Mouse (Mus musculus) layer of hippocampus, adult 2 months (tissue): Measurements from ENCODE around the gene Fuk. TPM values are rescaled to one million over a fixed set of nuclear protein-coding genes. Genes with fewer than 3 reads are reported as not detected.
"Not testable (repeated sequence)": the region's sequence is repeated elsewhere in the genome, so short reads cannot be mapped to it uniquely, and the experiment has no call there.

Experiments used
- DNase-seq, 2 experiments: peaks; one replicate each; pipeline ENCODE4 v3.0.0; 2022; ENCODE audit warnings: low spot score in 2 of 2
- H3K27ac ChIP-seq: fragments of 200-600 bp; 2 replicates; pipeline ENCODE4 v1.8.1; 2022
- H3K4me3 ChIP-seq: fragments of 200-600 bp; 2 replicates; pipeline ENCODE4 v1.8.1; 2022; ENCODE audit warnings: mild to moderate bottlenecking
- CTCF ChIP-seq: fragments of 200-600 bp; conservative IDR thresholded peaks from 2 replicates; pipeline ENCODE4 v1.8.1; 2022; ENCODE audit warnings: antibody characterized with exemption, mild to moderate bottlenecking, moderate library complexity
- total RNA-seq, 2 experiments: library from RNA; stranded (reverse); gene quantifications; 2 replicates each; pipeline ENCODE4 v1.2.3; 2021

Fuk gene
- total RNA-seq, 2 experiments from 2014 or later = 23.5 to 29.0 TPM

DNA sequence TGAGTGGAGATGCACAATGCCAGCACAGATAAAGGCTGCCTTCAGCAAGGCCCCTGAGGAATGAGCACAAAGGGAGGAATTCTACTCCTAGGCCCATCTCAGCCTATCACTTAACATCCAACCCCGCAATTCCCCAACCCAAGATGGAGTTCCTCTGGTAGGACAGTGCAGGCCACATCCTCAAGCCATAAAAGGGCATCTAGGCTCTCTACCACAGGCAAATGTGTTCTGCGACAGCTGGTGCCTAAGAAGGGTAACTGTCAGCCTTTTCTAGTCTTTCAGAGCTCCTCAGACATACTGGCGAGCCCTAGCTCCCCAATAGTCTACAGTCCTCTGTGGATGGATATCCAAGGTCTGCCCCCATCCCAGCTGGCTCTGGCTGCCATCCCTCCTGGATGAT is 15.7 kb downstream of the Fuk start:
- no peak for TF ChIP-seq CTCF
- Histone ChIP-seq H3K27ac (peak overlapping the region; percentile 89), H3K4me3 (no peak overlapping the region)
- DNase-seq = no peak

DNA sequence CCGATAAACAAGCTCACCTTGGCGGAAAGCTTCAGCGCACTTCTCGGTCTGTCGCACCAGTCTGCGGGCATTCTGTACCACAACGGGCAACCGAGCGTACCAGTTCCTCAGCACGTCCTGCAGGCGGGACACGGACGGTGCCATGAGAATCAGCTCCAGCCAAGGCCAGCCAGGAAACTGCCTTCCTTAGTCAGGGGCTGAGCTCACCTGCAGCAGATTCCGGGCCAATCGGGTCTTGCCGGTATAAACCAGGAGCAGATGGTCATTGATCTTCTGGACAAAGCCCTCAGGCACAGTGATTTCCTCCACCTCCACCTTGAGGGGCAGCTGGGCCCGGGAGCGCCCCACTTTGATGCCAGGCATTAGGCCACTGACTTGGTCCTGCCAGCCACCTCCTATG is 18.5 kb downstream of the Fuk start:
- H3K4me3 ChIP-seq = no peak overlapping the region
- TF ChIP-seq CTCF = no peak
- H3K27ac ChIP-seq = no peak overlapping the region
- no peak for DNase-seq

DNA sequence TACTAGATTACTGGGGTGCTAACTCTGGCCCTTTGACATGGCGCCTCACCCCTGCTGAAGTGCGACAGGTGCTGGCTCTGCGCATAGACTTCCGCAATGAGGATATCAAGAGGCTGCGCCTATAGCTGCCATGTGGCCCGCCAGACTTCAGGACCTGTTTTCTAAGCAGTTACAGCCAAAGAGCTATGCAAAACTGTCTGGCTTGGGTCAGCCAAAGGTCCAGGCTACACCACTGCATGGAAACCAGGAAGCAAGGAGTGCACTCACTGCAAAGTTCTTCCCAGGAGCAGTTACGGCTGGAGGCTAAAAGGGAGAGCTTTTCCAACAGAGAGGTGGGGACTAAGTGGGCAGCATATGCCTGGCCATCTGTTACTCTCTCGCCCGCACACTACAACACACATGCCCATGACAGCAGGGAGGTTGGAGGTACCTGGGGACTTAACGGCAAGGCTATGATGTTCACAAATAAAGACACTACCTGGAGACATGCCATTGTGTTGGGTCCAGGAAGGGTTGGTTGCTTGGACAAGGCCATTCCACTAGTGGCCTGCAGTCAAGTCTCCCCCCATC is 20.5 kb downstream of the Fuk start:
- Histone ChIP-seq H3K4me3 (no peak overlapping the region), H3K27ac (no peak overlapping the region)
- TF ChIP-seq CTCF = no peak
- peak in 1 of 2 experiments; percentile 44 for DNase-seq

DNA sequence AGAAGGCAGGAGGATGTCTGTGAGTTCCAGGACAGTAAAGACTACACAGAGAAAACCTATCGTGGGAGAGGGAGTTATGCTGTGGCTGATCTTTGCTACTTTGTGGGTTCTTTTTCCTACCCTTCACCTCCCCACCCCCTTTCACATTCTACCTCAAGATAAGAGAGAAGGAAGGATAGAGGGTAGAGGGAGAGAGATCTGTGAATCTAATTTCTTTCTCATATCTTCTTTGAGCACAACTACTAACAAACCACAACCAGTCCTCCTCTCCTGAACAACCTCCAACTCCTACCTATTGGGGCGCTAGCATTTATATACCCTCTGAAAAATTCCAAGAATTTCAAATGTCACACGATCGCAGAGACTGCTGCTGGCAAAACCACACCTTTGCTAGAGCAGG is 24.4 kb downstream of the Fuk start:
- no peak for DNase-seq
- no peak overlapping the region for H3K27ac ChIP-seq
- TF ChIP-seq CTCF = no peak
- no peak overlapping the region for H3K4me3 ChIP-seq

DNA sequence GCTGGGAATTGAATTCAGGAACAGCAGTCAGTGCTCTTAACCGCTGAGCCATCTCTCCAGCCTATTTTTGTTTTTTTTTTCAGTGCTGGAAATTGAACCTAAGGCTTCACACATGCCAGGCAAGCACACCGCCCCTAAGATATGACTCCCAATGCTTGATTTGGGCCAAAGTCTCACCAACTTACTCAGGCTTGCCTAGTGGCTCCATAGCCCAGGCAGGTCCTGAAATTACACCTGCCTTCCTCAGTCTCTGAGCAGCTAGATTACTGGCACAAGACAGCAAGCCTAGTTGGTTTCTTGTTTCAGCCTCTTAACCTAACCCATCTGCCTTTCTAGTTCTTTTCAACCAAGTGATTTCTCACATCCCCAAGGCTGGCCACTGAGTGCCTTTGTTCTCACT is 31.8 kb downstream of the Fuk start:
- Histone ChIP-seq H3K27ac (no peak overlapping the region), H3K4me3 (no peak overlapping the region)
- no peak for DNase-seq
- no peak for TF ChIP-seq CTCF

DNA sequence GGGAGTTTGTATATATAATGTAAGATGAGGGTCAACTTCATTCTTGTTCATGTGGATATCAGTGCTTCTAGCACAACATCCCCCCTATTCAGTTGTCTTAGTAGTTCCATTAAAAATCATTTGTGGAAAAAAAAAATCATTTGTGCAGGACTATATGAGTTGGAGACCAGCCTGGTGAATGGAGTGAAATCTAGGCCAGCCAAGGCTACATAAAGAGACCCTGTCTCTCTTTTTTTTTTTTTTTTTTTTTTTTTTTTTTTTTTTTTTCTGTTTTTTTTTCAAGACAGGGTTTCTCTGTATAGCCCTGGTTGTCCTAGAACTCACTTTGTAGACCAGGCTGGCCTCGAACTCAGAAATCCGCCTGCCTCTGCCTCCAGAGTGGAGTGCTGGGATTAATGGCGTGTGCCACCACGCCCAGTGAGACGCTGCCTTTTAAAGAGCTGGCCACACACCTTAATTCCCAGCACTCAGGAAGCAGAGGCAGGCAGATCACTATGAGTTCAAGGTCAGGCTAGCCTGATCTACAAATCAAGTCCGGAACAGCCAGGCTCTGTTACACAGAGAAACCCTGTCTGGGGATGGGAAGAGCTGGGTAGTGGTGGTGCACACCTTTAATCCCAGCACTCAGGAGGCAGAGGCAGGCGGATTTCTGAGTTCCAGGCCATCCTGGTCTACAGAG is 40.8 kb downstream of the Fuk start:
- not testable (repeated sequence) for DNase-seq, H3K4me3 ChIP-seq, H3K27ac ChIP-seq

DNA sequence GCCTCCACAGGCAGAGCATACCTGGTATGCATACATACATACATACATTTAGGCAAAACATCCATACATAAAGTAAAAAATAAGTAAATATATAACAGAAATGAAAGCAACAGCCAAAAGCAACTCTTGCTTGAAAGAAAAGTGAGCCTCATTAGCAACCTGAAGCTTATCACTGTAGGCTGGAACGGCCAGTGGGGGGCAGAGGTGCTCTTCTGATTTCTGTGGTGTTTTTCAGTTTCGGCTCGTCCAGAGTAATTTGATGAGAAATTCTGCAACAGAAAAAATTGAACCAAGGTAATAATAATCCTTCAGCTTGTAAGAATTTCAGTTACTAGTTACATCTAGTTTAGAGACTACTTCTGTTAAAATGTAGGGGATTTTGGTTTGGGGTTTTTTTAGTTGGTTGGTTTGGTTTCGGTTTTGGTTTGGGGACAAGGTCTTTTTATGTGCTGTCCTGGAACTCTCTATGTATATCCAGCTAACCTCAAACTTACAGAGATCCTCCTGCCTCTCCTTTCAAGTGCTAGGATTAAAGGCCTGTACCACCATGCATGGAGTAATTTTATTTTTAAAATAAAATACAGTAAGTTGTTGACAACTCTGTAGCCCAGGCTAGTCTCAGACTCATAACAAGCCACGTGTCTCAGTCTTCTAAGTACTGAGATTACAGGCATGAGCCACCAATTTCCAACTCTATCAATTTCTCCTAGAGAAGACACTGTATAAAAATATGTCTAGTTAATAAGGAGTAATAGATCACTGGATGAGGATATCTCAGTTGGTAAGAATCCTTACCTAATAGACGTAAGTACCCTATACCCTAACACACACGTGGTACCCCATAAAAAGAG is 42.4 kb downstream of the Fuk start:
- TF ChIP-seq CTCF = peak; percentile 70
- no peak for DNase-seq
- Histone ChIP-seq H3K4me3 (no peak overlapping the region), H3K27ac (no peak overlapping the region)

DNA sequence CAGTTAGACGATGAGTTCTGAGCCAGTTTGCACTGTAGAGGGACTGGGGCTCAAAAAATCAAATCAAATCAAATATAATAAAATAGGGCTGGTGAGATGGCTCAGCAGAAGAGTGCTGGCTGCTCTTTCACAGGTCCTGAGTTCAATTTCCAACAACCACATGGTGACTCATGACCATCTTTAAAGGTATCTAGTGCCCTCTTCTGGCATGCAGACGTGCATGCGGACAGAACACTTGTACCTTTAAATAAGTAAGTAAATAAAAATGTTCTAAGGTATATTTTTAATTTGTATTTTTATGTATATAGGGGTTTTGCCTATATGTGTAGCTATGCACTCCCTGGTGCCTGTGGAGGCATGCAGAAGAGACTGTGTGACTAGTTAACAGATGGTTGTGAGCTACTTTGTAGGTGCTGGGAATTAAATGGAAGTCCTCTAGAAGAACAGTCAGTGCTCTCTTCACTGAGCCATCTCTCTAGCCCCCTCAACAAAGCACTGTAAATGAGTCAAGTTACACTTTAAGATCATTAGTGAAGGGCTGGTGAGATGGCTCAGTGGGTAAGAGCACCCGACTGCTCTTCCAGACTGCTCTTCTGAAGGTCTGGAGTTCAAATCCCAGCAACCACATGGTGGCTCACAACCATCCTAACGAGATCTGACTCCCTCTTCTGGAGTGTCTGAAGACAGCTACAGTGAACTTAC is 45.4 kb downstream of the Fuk start:
- TF ChIP-seq CTCF = peak; percentile 70
- DNase-seq = no peak
- Histone ChIP-seq H3K4me3 (no peak overlapping the region), H3K27ac (no peak overlapping the region)

DNA sequence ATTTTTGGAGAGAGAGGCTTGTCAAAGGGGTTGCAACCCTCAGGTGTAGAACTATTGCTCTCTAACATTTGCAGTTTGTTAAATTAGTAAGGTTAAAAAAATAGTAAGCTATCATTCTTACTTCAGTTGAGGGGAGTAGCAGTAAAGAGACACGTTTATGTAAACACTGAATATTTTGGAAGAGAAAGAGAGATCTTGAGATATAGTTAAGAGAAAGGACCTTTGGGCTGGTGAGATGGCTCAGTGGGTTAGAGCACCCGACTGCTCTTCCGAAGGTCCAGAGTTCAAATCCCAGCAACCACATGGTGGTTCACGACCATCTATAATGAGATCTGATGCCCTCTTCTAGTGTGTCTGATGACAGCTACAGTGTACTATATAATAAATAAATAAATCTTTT is 46.2 kb downstream of the Fuk start:
- not testable (repeated sequence) for DNase-seq, H3K4me3 ChIP-seq, H3K27ac ChIP-seq

DNA sequence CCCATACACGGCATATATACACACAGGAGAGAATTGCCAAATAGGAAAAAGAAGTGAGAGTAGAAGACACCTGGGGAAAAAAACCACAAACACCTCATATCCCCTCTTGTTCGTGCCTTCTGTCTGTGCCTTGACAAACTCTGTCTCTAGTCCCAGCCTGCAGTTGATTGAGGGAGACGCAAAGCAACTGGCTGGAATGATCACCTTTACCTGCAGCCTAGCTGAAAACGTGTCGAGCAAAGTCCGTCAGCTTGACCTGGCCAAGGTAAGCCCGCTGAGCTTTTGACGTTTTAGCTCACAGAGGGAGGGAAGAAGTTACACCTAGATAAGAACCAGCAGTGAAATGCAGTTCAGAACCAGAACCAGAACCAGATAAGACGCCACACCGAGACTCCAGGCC is 51.1 kb downstream of the Fuk start:
- TF ChIP-seq CTCF = no peak
- Histone ChIP-seq H3K27ac (no peak overlapping the region), H3K4me3 (no peak overlapping the region)
- no peak for DNase-seq

DNA sequence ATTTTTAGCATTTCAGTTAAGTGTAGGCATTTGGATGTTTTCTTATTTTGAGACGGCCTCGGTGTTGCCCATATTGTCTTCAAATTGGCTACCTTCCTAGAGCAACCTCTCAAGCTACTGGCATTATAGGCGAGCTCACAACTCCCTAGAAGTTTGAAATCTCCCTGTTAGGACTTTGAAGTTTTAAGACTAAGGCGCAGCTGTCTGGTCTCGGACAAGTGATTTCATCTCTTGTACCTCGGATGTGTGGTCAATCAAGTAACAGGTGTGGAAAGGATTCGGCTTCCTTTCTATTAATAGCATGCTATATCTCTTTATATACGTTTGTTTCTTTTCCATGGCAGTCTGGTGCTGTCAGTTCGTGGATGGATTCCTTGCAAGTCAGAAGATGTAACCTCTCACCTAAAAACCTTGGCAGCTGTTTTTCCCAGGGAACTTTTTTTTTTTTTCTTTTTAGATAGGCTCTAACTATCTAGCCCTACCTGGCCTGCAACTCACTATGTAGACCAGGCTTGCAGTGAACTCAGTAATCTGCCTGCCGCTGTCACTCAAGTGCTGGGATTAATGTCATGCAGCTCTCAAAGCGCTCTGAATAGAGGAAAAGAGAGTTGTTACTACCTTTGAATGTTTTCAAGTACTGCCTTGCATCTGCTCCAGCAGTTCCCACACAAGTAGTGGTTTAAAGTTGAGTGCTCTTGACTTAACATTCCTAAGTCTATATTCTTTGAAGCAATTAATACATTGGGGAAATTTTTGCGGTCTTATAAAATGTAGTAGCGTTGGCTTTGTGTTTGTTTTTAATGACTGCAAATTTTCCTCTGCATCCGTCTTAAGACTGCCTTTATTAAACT is 54.4 kb downstream of the Fuk start:
- peak overlapping the region; percentile 87 for H3K4me3 ChIP-seq
- H3K27ac ChIP-seq = no peak overlapping the region
- DNase-seq = no peak
- no peak for TF ChIP-seq CTCF

DNA sequence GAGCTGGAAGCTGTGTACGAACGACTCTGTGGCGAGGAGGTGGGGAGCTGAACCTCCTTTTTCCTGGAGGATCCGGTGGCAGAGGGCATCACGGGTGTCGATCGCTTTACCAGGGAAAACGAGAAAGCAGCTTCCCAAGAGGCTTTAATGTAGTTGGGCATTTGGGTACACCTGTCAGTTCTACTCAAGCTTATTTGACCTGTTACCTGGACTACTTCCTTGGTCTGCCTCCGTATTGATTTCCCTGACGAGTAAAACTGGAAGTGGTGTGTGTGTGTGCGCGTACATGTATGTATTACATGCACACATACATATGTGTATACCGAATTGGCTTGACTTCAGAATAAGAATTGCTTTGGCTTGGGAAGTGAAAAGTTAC is 55.1 kb downstream of the Fuk start:
- Histone ChIP-seq H3K27ac (peak overlapping the region; percentile 96), H3K4me3 (peak overlapping the region; percentile 87)
- TF ChIP-seq CTCF = no peak
- no peak for DNase-seq
